Mouse (Mus musculus) kidney, adult 2 months (tissue): Measurements from ENCODE around the gene Jkamp. TPM values are rescaled to one million over a fixed set of nuclear protein-coding genes. Genes with fewer than 3 reads are reported as not detected.

ENCODE experiments used
- DNase-seq: peaks from one replicate; pipeline ENCODE4 v3.0.0; 2021
- H3K27ac ChIP-seq: fragments of 200-500 bp; 2 replicates; pipeline ENCODE4 v1.5.1; 2012; ENCODE audit warnings: low read depth, low read length, control low read depth, inconsistent platforms; ENCODE audit not compliant: insufficient read depth
- H3K27me3 ChIP-seq: fragments of 200-500 bp; replicated peaks from 2 replicates; pipeline ENCODE4 v1.6.1; 2012; ENCODE audit warnings: mild to moderate bottlenecking, moderate library complexity, low read length, inconsistent platforms; ENCODE audit not compliant: control insufficient read depth, insufficient read depth
- H3K36me3 ChIP-seq: fragments of 200-500 bp; 2 replicates; pipeline ENCODE4 v1.6.1; 2012; ENCODE audit warnings: mild to moderate bottlenecking, moderate library complexity, low read length, inconsistent platforms; ENCODE audit not compliant: control insufficient read depth, insufficient read depth
- H3K4me1 ChIP-seq: fragments of 200-500 bp; 2 replicates; pipeline ENCODE4 v1.6.1; 2011; ENCODE audit warnings: low read length; ENCODE audit not compliant: control insufficient read depth, insufficient read depth
- H3K4me3 ChIP-seq: fragments of 200-500 bp; 2 replicates; pipeline ENCODE4 v1.5.1; 2011; ENCODE audit warnings: mild to moderate bottlenecking, low read depth, low read length, control low read depth; ENCODE audit not compliant: insufficient read depth
- CTCF ChIP-seq: fragments of 200-500 bp; conservative IDR thresholded peaks from 2 replicates; pipeline ENCODE4 v1.5.1; 2011; ENCODE audit warnings: low read depth, mild to moderate bottlenecking, control low read depth, low read length, moderate library complexity, mixed read lengths; ENCODE audit not compliant: insufficient read depth, insufficient read length
- POLR2A ChIP-seq: fragments of 200-500 bp; IDR thresholded peaks from one replicate; pipeline ENCODE4 v1.6.1; 2011; ENCODE audit warnings: low read depth, low read length, control low read depth
- WGBS: fragments of 180-500 bp; shearing (Covaris S2); methylation state at CpG from one replicate; pipeline ENCODE4 v1.1.7; 2018; 5-methylcytosine and 5-hydroxymethylcytosine counted together
- polyA plus RNA-seq: library from polyadenylated mRNA; depleted of rRNA; stranded (reverse); fragments of >200 nt; gene quantifications from 2 replicates; pipeline ENCODE4 v1.2.3, GENCODE M21; 2012

Jkamp gene
- polyA plus RNA-seq, 1 experiment, result 104 TPM

DNA sequence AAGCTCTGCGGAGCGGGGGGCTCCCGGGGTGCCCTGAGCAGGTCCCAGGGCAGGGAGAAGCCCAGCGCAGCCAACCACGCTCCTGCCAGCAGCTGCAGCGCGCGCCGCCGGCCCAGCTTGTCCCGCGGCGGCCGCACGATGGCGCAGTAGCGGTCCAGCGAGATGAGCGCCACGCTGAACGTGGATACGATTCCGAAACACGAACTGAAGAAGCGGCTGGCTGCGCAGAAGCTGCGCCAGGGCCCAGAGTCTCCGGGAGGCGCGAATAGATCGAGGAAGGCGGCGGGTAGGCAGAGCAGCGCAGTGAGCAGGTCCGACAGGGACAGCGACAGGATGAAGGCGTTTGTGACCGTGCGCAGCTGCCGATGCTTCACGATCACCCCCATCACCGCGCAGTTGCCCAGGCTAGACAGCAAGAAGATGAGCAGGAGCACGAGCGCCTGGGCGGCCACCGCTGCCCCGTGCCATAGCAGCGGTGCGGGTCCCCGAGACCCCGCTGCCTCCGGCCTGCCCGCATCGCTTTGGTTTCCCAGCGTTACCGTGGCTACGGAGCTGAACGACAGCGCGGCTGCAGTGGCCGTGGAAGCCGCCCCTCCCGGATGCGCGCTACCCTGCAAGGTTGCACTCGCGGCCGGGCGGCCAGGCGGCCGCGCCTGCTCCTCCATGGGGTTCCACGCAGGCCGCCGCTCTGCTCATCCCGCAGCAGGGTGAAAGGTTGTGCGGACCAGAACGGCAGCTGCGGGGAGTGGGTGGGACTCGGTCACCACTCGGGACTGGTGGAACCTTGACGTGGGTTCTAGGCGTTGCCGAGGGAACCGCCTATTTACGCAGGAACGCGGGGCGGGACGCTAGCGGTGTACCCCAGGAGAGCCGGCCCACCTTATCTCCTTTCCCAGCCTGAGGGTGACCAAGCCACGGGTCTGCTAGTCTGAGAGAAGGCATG lies 14.8 kb upstream of the Jkamp start, which contains the start of gene Gpr135:
Gene Gpr135 (minus strand): TSS at position 799 of the 943 bp plus-strand sequence.
- TF ChIP-seq POLR2A (no peak), CTCF (peak; percentile 75)
- Histone ChIP-seq H3K36me3 (peaks cover 2% of the 10 kb centered on the region), H3K27ac (no peak within 1 kb of the TSS), H3K4me3 (peak within 1 kb of the TSS; percentile 51), H3K27me3 (no peaks in the 10 kb centered on the region), H3K4me1 (0 out of 2 replicates have a peak, but pooled peaks cover 3% of the 10 kb centered on the region)
- WGBS, result 2% methylated on average over 94 of the region's 94 CpGs
- peak; percentile 83 for DNase-seq

DNA sequence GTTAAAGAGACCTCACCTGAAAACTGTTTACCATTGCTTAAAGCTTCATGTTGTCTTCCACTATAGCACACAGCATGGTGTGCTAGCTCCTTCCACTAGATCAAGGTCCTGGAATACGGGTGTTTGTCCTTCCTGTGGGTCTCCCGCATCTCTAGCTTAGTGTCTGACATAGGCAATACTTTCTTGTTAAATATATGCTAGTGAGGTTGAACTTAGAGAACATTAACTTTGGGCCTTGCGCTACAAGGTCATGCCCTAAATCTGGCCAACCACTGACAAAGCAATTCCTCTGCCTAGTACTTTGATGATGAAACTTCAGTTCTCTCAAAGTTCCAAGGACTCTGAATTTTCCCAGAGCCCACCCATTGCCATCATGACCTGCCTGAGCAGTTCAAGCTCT lies 7.1 kb upstream of the Jkamp start:
- H3K36me3 ChIP-seq, result peaks cover 2% of the 10 kb centered on the region
- peaks cover 9% of the 10 kb centered on the region; the same call in 1 of the 2 replicates for H3K4me1 ChIP-seq
- H3K4me3 ChIP-seq, result no peak overlapping the region
- whole genome bisulfite sequencing, result 47% methylated on average over 3 of the region's 3 CpGs
- DNase-seq, result peak; percentile 69
- H3K27me3 ChIP-seq, result no peaks in the 10 kb centered on the region
- H3K27ac ChIP-seq, result peak overlapping the region; percentile 66
- TF ChIP-seq POLR2A, result no peak
- no peak for TF ChIP-seq CTCF

DNA sequence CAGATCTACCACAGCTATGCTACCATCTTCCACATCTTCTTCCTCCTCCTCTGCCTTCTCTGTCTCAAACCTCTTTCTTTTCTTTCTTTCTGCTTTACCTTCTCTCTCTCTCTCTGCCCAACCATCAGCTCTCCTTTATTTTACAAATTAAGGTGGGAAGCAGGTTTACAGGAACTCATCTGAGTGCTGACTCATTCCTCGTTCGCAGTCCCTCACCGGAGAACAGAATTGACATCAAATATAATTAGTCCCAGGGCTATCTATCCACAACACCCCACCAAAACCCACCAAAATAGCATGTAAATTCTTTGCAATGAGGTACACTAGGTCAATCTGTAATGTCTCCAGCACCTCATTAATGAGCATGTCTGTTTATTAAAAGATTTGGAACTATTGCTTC lies 3.4 kb upstream of the Jkamp start:
- no peaks in the 10 kb centered on the region; the same call in 1 of the 2 replicates for H3K36me3 ChIP-seq
- no peak for TF ChIP-seq POLR2A
- TF ChIP-seq CTCF, result no peak
- no peak overlapping the region for H3K27ac ChIP-seq
- no peaks in the 10 kb centered on the region for H3K27me3 ChIP-seq
- 80% methylated on average over 3 of the region's 3 CpGs for WGBS
- no peak overlapping the region for H3K4me3 ChIP-seq
- no peak for DNase-seq
- H3K4me1 ChIP-seq, result peaks cover 9% of the 10 kb centered on the region; the same call in 1 of the 2 replicates

DNA sequence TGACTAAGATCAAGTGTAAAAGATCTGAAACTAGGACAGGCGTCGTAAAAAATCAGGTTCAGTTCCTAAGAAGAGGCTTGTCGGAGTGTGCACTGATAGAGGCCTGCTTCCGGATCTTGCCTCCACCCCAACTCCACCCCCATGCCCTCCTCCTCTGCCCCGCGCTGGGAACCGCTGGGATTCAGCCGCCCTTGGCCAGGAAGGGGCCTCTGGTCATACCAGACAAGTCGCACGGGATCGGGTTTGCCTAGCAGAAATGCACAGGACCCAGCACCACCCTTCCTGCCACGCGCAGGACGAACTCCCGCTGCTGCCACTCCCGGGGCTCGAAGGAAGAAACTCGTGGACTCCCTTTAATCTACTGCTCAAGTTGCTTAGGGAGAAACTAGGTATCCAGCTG lies 3.0 kb upstream of the Jkamp start:
- peak overlapping the region; percentile 2; the same call in 1 of the 2 replicates for H3K27ac ChIP-seq
- peak; percentile 44 for DNase-seq
- TF ChIP-seq POLR2A (no peak), CTCF (no peak)
- H3K4me3 ChIP-seq, result peak overlapping the region; percentile 12
- H3K36me3 ChIP-seq, result no peaks in the 10 kb centered on the region
- no peaks in the 10 kb centered on the region for H3K27me3 ChIP-seq
- peaks cover 9% of the 10 kb centered on the region; the same call in 1 of the 2 replicates for H3K4me1 ChIP-seq
- 16% methylated on average over 18 of the region's 18 CpGs for WGBS

DNA sequence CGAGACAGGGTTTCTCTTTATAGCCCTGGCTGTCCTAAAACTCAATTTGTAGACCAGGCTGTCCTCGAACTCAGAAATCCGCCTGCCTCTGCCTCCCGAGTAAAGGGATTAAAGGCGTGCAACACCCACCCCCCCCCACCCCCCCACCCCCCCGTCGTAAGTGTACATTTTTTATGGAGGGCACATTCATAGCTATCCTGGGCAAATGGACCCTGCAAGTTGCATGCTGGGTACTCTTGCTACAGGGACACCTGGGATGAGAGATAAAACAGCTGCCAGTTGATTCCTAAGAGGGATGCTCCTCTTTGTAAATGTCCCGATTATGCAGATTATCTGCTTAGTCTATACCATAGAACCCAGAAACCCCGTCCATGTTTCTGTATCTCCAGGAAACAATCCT lies 2.1 kb upstream of the Jkamp start:
- DNase-seq, result no peak
- Histone ChIP-seq H3K27me3 (no peaks in the 10 kb centered on the region), H3K4me3 (no peak overlapping the region), H3K36me3 (no peaks in the 10 kb centered on the region), H3K27ac (no peak overlapping the region), H3K4me1 (peaks cover 3% of the 10 kb centered on the region; the same call in 1 of the 2 replicates)
- TF ChIP-seq CTCF (no peak), POLR2A (no peak)
- WGBS, result 68% methylated on average over 9 of the region's 9 CpGs

DNA sequence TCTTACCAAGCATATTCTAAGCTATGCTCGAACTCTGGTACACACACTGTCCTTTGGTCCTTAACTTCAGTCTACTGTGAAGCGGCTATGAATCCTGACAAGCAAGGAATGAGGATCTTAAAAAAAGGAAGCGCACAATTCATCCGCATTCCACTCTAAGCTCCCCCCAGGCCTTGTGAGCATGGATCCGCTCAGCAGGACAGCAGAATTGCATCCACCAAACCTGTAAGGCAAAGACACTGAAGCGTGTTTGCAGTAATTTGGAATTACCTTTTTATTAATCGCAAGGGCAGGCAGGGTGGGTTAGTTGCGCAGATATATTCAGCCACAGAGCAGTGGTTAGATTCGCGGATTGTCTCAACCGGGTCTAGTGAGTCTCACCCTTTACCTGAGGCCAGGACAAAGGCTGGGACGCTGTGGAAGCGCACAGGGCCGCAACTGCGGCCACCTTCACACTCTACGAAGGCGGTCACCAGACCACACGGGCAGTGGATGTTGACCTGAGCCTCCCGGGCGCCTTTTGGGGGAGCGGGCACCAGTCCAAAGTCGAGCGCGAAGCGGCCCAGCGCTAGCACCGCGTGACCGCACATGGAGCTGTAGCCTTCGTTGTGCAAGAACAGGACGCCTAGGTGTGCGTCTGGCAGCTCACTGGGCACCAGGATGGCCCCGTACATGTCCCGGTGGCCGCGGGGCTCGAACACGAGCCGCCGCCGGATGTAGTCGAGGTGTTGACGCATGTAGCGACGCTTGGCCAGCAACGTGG lies 947 bp upstream of the Jkamp start:
- Histone ChIP-seq H3K4me3 (peak overlapping the region; percentile 71), H3K27me3 (no peaks in the 10 kb centered on the region), H3K27ac (peak overlapping the region; percentile 82), H3K4me1 (peaks cover 3% of the 10 kb centered on the region; the same call in 1 of the 2 replicates), H3K36me3 (no peaks in the 10 kb centered on the region)
- WGBS, result 10% methylated on average over 46 of the region's 46 CpGs
- DNase-seq, result peak; percentile 92
- TF ChIP-seq POLR2A (no peak), CTCF (no peak)

DNA sequence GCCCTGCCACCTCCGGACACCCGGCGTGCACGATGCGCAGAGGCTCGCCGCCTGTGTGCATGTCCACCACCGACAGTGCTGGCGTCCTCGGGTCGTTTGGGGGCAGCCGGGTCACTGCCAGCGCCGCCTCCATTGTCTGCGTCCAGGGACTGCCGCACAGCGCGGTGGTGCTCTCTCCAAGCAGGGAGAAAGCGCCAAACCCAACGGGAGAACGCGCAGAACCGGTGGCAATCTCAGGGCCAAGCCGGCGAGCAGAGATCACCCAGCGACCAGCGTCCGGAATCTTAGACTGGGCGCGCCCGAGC lies 413 bp upstream of the Jkamp start:
- TF ChIP-seq CTCF (no peak), POLR2A (no peak)
- Histone ChIP-seq H3K36me3 (no peaks in the 10 kb centered on the region), H3K4me1 (peaks cover 3% of the 10 kb centered on the region; the same call in 1 of the 2 replicates), H3K27me3 (no peaks in the 10 kb centered on the region), H3K4me3 (peak overlapping the region; percentile 71), H3K27ac (peak overlapping the region; percentile 82)
- DNase-seq, result no peak
- under 1% methylated on average over 31 of the region's 31 CpGs for WGBS
